Comparison of ENCODE assay signal across 7 mouse cellular contexts in the genomic region with DNA sequence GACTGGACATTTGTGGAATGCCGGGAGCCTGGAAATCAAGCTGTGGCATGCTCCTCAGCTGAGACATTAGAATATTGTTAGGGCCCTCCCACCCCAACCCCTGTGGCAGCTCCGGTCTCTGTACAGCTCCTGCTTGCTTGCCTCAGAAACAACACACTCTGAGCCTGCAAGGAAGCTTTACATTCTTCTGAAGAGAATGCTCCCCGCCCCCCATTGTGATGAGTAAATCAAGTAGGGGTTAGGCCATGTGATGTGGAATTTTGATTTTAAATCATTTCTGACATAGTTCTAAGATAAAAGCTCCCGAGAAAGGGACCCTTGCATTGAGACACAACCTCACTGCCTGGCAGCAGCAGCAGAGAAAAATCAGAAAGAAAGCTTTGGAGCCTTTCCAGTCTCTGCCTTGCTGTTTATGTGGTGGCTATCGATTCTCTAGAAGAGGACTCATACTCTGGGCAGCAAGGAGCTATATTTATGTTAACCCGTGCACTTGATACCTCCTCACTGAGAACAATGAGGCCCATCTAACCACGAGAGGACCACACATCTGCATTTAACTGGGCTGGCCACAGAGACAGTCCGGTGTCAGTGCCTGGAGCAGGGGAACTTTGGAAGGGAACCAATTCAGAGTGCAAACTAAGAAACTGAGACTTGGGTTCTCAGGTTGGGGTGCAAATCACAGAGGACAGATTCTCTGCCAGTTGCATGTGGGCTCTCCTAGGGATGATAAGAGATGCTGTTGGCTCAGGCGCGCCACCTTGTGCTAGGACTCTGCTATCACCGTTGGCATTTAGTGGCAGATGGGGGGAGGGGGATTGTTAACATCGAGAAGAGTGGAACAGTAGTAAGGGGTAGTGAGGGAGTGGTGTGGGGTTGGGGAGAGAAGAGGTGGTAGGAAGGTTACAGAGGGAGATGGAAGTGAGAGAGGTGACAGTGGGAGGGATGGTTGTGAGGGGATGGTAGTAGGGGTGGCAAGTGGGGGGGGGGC.
DNase-seq lines count a peak whose midpoint lies in the region; ATAC-seq lines count a peak whose summit lies in the region.

No protein-coding gene starts in this region.

- no peaks in the 10 kb centered on the region for H3K27me3 ChIP-seq in hindbrain, embryonic 14.5 days (ENCODE audit: control insufficient read depth, insufficient read depth, low read length)

- H3K9ac ChIP-seq in hindbrain, embryonic 14.5 days = 0 out of 2 replicates have a peak overlapping the region, but pooled peaks have one; percentile 16

- H3K36me3 ChIP-seq in hindbrain, embryonic 14.5 days (replicated peaks; ENCODE audit: control insufficient read depth, insufficient read depth) = no peaks in the 10 kb centered on the region

- H3K4me3 ChIP-seq in hindbrain, embryonic 14.5 days (replicated peaks; ENCODE audit: low read length) = no peak overlapping the region

- 15% methylated on average over 12 of the region's 12 CpGs for WGBS in hindbrain, embryonic 14.5 days

- H3K27ac ChIP-seq in hindbrain, embryonic 14.5 days = no peak overlapping the region

- no peaks in the 10 kb centered on the region for H3K9me3 ChIP-seq in hindbrain, embryonic 14.5 days (ENCODE audit: control insufficient read depth, low read length)

- peaks cover 29% of the 10 kb centered on the region for H3K4me1 ChIP-seq in hindbrain, embryonic 14.5 days (replicated peaks; ENCODE audit: control insufficient read depth, insufficient read depth, low read length)

- ATAC-seq in frontal cortex, adult (ENCODE audit: low TSS enrichment) = peak; percentile 38; the same call in 1 of the 2 replicates
- peak; percentile 70 for ATAC-seq in hindbrain, embryonic 14.5 days (ENCODE audit: low FRiP score)

- DNase-seq in adipocyte (ENCODE audit: low spot score) = peak; percentile 85
- DNase-seq in cerebellum, adult 9-10 months = peak; percentile 54
- DNase-seq in hindbrain, embryonic 14.5 days (ENCODE audit: low spot score) = peak; percentile 72
- DNase-seq in layer of hippocampus, postnatal 25 days (ENCODE audit: extremely low spot score in 1 of 2, low spot score in 1 of 2) = peak; percentile 41 to 76
- DNase-seq in lung, postnatal 25 days (ENCODE audit: low spot score) = peak; percentile 48
- peak; percentile 76 for DNase-seq in right cerebral cortex, postnatal 14 days

- no peak overlapping the region for H3K4me2 ChIP-seq in hindbrain, embryonic 14.5 days (replicated peaks)
